ENCODE assay signal across 14 mouse cellular contexts in genomic region chr15:67780856-67781255, GRCm38 (mm10).
A peak's percentile ranks its signal among the peaks of the same experiment; 100 is the strongest.
DNase-seq lines count a peak whose midpoint lies in the region; ATAC-seq and TF ChIP-seq lines count a peak whose summit lies in the region.
"Had no signal": no experiment of that assay in that cellular context is flagged by ENCODE, and none has a peak within 500 bp of the region (broad histone marks: within the 10 kb centered on the region; RNA-seq: fewer than 3 reads in every experiment).

No protein-coding gene starts in this region.

- H3K36me3 ChIP-seq in kidney, embryonic 16.5 days (ENCODE audit: insufficient read depth, low read length) = no peaks in the 10 kb centered on the region
- H3K36me3 ChIP-seq in macrophage (ENCODE audit: inconsistent target) = no peaks in the 10 kb centered on the region
- H3K36me3 ChIP-seq in midbrain, embryonic 16.5 days (ENCODE audit: control insufficient read depth, insufficient read depth, low read length) = no peaks in the 10 kb centered on the region
- H3K36me3 ChIP-seq: heart, embryonic 15.5 days; liver, embryonic 13.5 days had no signal

- CTCF ChIA-PET in Patski (lab: Charles Lee) = interaction anchor here (0.6 kb wide), 1 partner anchor 98 kb away, joined by 3 read pairs; no protein-coding TSS in a partner anchor

- 60% methylated on average over 2 of the region's 2 CpGs for WGBS in kidney, embryonic 16.5 days
- WGBS in macrophage (ENCODE audit: missing documents) = 7% methylated on average over 2 of the region's 2 CpGs
- WGBS in midbrain, embryonic 16.5 days = 71% methylated on average over 2 of the region's 2 CpGs

- no peaks in the 10 kb centered on the region for H3K79me2 ChIP-seq in macrophage (ENCODE audit: inconsistent target)

- no peaks in the 10 kb centered on the region for H3K9me3 ChIP-seq in kidney, embryonic 16.5 days (ENCODE audit: low read length)
- no peaks in the 10 kb centered on the region for H3K9me3 ChIP-seq in midbrain, embryonic 16.5 days (replicated peaks; ENCODE audit: control insufficient read depth, low read length, poor library complexity, severe bottlenecking)
- H3K9me3 ChIP-seq: forebrain, embryonic 13.5 days; heart, embryonic 15.5 days; liver, embryonic 13.5 days had no signal

- peak; percentile 79; the same call in 1 of the 2 replicates for ATAC-seq in kidney, embryonic 16.5 days (ENCODE audit: low FRiP score, low TSS enrichment)
- ATAC-seq in Patski = peak; percentile 99
- ATAC-seq in midbrain, embryonic 16.5 days = no peak
- ATAC-seq: forebrain, embryonic 13.5 days had no signal

- H3K27ac ChIP-seq in kidney, embryonic 16.5 days (ENCODE audit: low read length) = no peak overlapping the region
- peak overlapping the region; percentile 85 for H3K27ac ChIP-seq in macrophage
- no peak overlapping the region for H3K27ac ChIP-seq in midbrain, embryonic 16.5 days (ENCODE audit: low read length)
- H3K27ac ChIP-seq: forebrain, embryonic 13.5 days; gastrocnemius, adult 2 months; heart, embryonic 15.5 days; layer of hippocampus, adult 2 months; liver, embryonic 13.5 days had no signal

- DNase-seq in kidney, postnatal 4 days = no peak
- peak; percentile 75 for DNase-seq in 416B (ENCODE audit: low read depth)
- DNase-seq in Patski (ENCODE audit: low read depth, low spot score) = peak; percentile 75
- no peak for DNase-seq in ovary, postnatal 14 days (ENCODE audit: low spot score)
- no peak for DNase-seq in adrenal gland, postnatal 25 days
- DNase-seq: cerebellum, adult 9-11 months; gastrocnemius, adult 2 months; liver, embryonic 13.5 days had no signal

- H3K27me3 ChIP-seq in kidney, embryonic 16.5 days (ENCODE audit: insufficient read depth, low read length) = no peaks in the 10 kb centered on the region
- H3K27me3 ChIP-seq in Patski = peaks cover 11% of the 10 kb centered on the region
- no peaks in the 10 kb centered on the region for H3K27me3 ChIP-seq in midbrain, embryonic 16.5 days (ENCODE audit: control insufficient read depth, insufficient read depth, low read depth, low read length)
- H3K27me3 ChIP-seq: forebrain, embryonic 13.5 days; heart, embryonic 15.5 days; liver, embryonic 13.5 days had no signal

- in situ Hi-C loops in Patski (cut with MboI; ENCODE audit: low pct_unique_long_range_greater_than_20kb) = no loop called here

- POLR2A ChIA-PET in Patski (lab: Charles Lee) = no interaction called here

- no peak for TF ChIP-seq CTCF in Patski (IDR thresholded peaks at IDR 0.05)

- H3K9ac ChIP-seq in kidney, embryonic 16.5 days (replicated peaks; ENCODE audit: low read length) = no peak overlapping the region
- no peak overlapping the region for H3K9ac ChIP-seq in midbrain, embryonic 16.5 days (ENCODE audit: low read depth, low read length)
- H3K9ac ChIP-seq: forebrain, embryonic 13.5 days; heart, embryonic 15.5 days; liver, embryonic 13.5 days had no signal

- no peak overlapping the region for H3K4me3 ChIP-seq in kidney, embryonic 16.5 days (ENCODE audit: low read length)
- H3K4me3 ChIP-seq in macrophage (ENCODE audit: inconsistent target) = no peak overlapping the region
- no peak overlapping the region for H3K4me3 ChIP-seq in midbrain, embryonic 16.5 days (ENCODE audit: low read depth, low read length)
- H3K4me3 ChIP-seq: forebrain, embryonic 13.5 days; gastrocnemius, adult 2 months; heart, embryonic 15.5 days; layer of hippocampus, adult 2 months; liver, embryonic 13.5 days had no signal

- no peak overlapping the region for H3K4me2 ChIP-seq in kidney, embryonic 16.5 days (replicated peaks; ENCODE audit: low read depth, low read length)
- no peak overlapping the region for H3K4me2 ChIP-seq in midbrain, embryonic 16.5 days (ENCODE audit: low read length)
- H3K4me2 ChIP-seq: forebrain, embryonic 13.5 days; heart, embryonic 15.5 days; liver, embryonic 13.5 days had no signal

- no peaks in the 10 kb centered on the region for H3K4me1 ChIP-seq in kidney, embryonic 16.5 days (ENCODE audit: insufficient read depth, low read length)
- no peaks in the 10 kb centered on the region for H3K4me1 ChIP-seq in midbrain, embryonic 16.5 days (ENCODE audit: control insufficient read depth, insufficient read depth, low read length)
- H3K4me1 ChIP-seq: forebrain, embryonic 13.5 days; liver, embryonic 13.5 days had no signal

Comparison
In these comparisons a context has a peak if more than half of its experiments do, and no peak if none do; other contexts are left out.
1. DNase-seq: peak in 416B (single experiment) and Patski (single experiment); none in kidney, postnatal 4 days (0 of 2), ovary, postnatal 14 days (single experiment) and adrenal gland, postnatal 25 days (single experiment).